Mouse (Mus musculus) bone marrow macrophage, adult 2 months (primary cell): ENCODE results near the gene Dnaic2. TPM values are rescaled to one million over a fixed set of nuclear protein-coding genes. Genes with fewer than 3 reads are reported as not detected.
A peak's percentile ranks its signal among the peaks of the same experiment; 100 is the strongest.

Source experiments
- H3K27ac ChIP-seq: 2 replicates; pipeline ENCODE4 v1.5.1; 2012; ENCODE audit warnings: low read depth, low read length; ENCODE audit not compliant: insufficient read depth
- H3K4me1 ChIP-seq: 2 replicates; pipeline ENCODE4 v1.6.1; 2012; ENCODE audit warnings: low read length; ENCODE audit not compliant: control insufficient read depth, insufficient read depth
- H3K4me3 ChIP-seq: 2 replicates; pipeline ENCODE4 v1.5.1; 2012; ENCODE audit warnings: mild to moderate bottlenecking, low read length, moderate library complexity; ENCODE audit not compliant: insufficient read depth
- CTCF ChIP-seq: IDR thresholded peaks from 2 replicates; pipeline ENCODE4 v1.5.1; 2012; ENCODE audit warnings: low read depth, mild to moderate bottlenecking, low read length, moderate library complexity
- POLR2A ChIP-seq: IDR thresholded peaks from 2 replicates; pipeline ENCODE4 v1.6.1; 2012; ENCODE audit warnings: mild to moderate bottlenecking, low read depth, low read length, borderline replicate concordance
- polyA plus RNA-seq: library from polyadenylated mRNA; stranded (reverse); fragments of >200 nt; gene quantifications from 2 replicates; pipeline ENCODE4 v1.2.4, GENCODE M21; 2012; ENCODE audit not compliant: missing spikeins, insufficient read depth, insufficient read length

Dnaic2 gene
- polyA plus RNA-seq, 1 experiment: not detected

DNA sequence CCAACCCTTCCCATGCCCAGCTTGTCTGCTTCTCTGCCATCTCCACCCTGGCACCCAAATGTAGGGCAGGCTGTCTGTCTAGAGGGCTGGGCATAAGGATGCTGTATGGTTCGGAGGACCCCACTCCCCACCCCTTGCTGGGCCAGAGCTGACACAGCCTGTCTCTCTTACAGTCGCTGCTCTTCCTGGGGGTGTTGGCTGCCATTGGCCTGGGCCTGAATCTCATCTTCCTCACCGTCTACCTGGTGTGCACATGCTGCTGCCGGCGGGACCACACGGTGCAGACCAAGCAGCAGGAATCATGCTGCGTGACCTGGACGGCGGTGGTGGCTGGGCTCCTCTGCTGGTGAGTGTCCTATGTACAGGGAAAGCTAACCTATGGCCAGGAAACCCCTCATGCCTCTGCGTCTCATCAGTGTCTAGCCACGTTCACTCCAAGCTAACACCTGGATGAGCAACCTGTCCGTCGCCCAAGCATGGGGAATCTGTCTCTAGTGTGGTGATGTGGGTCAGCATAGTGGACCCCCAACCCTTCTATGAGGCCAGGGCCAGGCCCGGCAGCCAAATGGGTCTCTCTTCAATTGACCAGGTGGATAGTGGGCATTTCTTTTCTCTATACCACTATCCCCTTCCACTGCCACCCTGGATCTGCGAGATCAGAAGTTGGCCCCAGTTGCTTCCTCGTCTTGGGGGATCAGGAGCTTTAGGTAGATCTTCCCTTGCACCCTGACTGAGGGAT lies 40.8 kb upstream of the Dnaic2 start:
- TF ChIP-seq CTCF (no peak), POLR2A (no peak)

DNA sequence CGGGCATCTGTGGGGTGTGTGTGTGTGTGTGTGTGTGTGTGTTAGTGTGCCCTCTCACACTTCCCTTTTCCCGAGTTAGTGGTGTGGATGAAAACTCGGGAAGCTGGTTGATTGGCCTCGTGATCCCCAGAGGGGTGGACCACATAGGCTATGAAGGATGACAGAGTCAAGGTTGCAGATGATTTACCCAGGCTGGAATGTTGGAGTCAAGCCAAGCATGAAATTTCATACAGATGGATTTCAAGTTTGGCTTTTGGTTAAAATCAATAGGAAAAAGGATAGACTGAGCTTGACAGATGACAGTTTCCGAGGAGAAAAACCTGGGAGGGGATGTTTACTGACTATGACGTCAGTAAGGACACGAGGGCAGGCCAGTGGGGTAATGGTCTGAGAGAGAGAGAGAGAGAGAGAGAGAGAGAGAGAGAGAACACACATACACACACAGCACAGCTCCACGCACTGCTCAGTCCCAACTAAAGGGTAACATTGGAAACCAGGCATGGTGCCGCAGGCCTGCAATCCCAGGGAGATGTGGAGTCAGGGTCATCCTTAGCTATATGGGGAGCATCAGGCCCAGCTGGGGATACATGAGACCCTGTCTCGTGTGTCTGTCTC lies 39.5 kb upstream of the Dnaic2 start:
- H3K4me1 ChIP-seq: peaks cover 51% of the 10 kb centered on the region
- H3K4me3 ChIP-seq: no peak overlapping the region
- no peak overlapping the region for H3K27ac ChIP-seq
- no peak for TF ChIP-seq CTCF

More for the DNA sequence above, 40.8 kb upstream of the Dnaic2 start:
- H3K27ac ChIP-seq: peak overlapping the region; percentile 1; the same call in 1 of the 2 replicates
- no peak overlapping the region for H3K4me3 ChIP-seq
- peaks cover 57% of the 10 kb centered on the region for H3K4me1 ChIP-seq

DNA sequence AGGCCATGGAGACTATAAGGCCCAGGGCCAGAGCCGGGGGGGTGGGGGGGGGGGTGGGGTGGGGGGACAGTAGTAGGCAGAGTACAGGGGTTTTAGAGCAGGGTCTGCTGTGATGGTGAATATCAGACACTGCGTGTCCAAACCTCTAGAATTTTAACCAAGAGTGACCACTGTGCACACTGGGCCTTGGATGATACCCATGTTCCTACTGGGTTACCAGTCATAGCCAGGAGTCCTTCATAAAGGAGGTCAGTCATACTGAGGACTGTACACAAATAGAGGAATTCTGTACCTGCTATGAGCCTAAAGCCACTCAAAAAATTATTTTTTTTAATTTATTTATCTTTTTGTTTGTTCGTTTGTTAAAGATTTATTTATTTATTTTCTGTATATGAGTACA lies 38.5 kb upstream of the Dnaic2 start:
- Histone ChIP-seq H3K4me1 (peaks cover 50% of the 10 kb centered on the region), H3K27ac (no peak overlapping the region), H3K4me3 (no peak overlapping the region)
- TF ChIP-seq POLR2A (no peak), CTCF (no peak)

DNA sequence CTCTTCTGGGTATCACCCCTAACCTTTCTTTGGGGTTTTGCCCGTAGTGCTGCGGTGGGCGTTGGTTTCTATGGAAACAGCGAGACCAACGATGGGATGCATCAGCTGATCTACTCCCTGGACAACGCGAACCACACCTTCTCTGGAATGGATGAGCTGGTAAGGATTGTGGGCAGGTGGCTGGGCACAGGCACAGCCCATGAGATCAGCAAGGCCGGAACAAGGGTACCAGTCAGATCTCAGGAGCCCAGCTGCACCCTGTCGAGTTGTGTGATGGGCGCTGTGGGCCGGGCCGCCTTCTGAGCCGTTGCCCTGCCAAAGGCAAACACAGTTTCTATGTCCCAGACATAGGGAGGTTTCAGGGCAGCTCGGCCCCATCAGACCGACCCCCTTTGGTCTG lies 37.0 kb upstream of the Dnaic2 start:
- Histone ChIP-seq H3K4me3 (no peak overlapping the region), H3K4me1 (peaks cover 50% of the 10 kb centered on the region), H3K27ac (no peak overlapping the region)
- TF ChIP-seq POLR2A: no peak
- no peak for TF ChIP-seq CTCF

DNA sequence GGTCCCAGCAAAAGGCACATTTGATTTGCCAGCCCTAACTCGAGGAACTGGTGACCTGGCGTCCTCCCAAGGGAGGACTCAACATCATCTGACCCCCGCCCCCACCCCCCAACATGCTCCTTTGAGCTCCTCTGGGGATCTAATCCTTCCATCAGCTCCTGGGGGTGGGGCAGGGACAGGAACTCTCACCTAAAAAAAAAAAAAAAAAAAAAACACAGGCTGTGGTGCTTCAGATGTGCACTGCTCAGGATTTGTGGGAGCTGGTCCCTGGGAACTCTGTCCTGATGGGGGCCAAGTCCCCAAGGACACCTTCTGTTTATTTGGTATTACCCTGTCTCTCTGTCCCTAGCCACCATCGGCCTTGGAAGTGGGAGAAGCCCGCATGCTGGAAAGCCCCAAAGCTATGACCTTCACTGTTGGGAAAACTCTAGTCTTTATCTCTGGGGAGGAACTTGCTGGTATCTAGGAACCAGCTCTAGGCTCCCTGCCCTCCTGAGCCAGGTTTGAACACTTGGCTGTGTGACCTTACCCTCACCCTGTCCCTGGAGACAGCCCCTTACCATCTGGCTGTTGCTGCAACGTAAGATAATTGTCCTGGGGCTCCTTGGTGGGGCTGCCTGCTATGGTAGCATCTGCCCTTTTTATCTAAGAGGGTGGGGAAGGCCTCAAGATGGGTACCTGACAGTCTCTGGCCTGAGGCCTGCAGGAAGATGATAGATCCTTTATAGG lies 35.6 kb upstream of the Dnaic2 start:
- Histone ChIP-seq H3K4me3 (no peak overlapping the region), H3K4me1 (peaks cover 36% of the 10 kb centered on the region), H3K27ac (no peak overlapping the region)
- TF ChIP-seq POLR2A: no peak
- TF ChIP-seq CTCF: no peak

DNA sequence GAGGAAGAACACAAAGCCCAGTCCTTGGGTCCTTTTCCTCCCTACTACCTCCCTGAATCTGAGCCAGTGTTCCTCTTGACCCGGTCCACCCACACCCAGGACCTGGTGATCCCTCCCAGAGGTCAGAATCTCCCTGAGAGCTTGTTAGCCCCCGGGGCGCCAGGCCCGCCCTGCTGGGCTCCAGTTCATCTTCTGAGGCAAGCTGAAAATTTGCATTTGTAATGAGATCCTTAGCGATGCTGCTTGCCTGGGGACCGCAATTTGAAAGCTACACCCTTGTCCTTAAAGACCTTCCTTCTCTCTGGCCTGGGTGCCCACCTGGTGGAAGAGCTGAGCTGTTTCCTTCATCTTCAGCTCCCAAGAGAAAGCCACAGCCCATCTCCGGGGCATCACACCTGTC lies 34.6 kb upstream of the Dnaic2 start:
- TF ChIP-seq CTCF (no peak), POLR2A (no peak)
- Histone ChIP-seq H3K4me3 (no peak overlapping the region), H3K27ac (0 out of 2 replicates have a peak overlapping the region, but pooled peaks have one; percentile 2), H3K4me1 (peaks cover 28% of the 10 kb centered on the region)

DNA sequence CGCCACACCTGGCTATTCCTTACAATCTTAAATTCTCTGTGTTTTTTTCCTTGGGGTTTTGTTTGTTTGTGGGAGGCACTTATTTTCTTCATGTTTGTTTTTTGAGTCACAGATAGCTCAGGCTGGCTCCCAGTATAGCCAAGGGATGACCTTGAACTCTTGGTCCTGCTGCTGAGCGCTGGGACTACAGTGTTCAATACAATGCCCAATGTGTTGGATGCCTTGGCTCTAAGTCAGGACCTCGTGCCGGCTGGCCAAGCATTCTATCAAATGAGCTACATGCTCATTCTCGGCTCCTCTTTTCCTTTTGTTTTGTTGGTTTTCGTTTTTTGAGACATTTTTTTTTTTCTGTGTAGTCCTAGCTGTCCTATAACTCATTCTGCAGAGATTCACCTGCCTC lies 33.8 kb upstream of the Dnaic2 start:
- H3K4me3 ChIP-seq: no peak overlapping the region
- peaks cover 23% of the 10 kb centered on the region for H3K4me1 ChIP-seq
- H3K27ac ChIP-seq: peak overlapping the region; percentile 79
- TF ChIP-seq POLR2A (no peak), CTCF (no peak)

DNA sequence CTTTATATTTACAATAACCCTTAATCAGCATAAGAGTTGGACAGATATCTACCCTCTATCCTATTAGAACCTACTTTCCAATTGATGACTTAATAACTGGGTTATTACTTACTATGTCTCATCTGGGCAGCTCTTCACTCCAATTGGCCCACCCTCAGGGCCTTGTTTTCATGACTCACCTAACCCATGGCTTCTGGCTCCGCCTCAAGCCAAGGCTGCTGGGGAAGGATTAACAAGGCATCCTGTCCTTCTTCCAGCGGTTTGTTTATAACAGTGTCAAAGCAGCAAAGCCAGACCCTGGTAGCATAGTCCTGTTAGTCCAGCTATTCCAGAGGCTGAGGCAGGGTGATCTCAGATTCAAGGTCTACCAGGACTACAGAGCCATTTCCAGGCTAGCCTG lies 32.8 kb upstream of the Dnaic2 start:
- no peak for TF ChIP-seq POLR2A
- no peak for TF ChIP-seq CTCF
- H3K4me1 ChIP-seq: peaks cover 23% of the 10 kb centered on the region
- H3K4me3 ChIP-seq: no peak overlapping the region

DNA sequence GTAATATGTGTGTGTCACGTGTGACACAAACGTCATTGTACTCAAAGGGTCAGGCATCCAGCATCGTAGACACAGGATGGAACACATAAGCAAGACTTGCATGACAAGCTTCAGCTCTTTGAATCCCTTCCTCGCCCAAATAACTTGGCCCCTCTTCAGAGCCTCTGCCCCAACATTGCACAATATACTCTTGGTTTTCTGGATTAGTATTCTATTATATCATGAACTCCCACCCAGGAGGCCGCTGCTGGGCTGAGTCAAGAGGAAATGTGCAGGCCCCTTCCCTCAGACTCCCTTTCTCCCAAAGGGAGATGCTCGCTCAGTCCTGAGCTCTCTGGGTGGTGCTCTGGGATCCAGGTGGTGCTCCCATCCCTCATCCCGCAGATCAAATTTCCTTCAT lies 28.7 kb upstream of the Dnaic2 start:
- TF ChIP-seq CTCF (no peak), POLR2A (no peak)
- no peak overlapping the region for H3K27ac ChIP-seq
- peaks cover 12% of the 10 kb centered on the region for H3K4me1 ChIP-seq
- H3K4me3 ChIP-seq: no peak overlapping the region

More for the DNA sequence above, 32.8 kb upstream of the Dnaic2 start:
- H3K27ac ChIP-seq: peak overlapping the region; percentile 79

DNA sequence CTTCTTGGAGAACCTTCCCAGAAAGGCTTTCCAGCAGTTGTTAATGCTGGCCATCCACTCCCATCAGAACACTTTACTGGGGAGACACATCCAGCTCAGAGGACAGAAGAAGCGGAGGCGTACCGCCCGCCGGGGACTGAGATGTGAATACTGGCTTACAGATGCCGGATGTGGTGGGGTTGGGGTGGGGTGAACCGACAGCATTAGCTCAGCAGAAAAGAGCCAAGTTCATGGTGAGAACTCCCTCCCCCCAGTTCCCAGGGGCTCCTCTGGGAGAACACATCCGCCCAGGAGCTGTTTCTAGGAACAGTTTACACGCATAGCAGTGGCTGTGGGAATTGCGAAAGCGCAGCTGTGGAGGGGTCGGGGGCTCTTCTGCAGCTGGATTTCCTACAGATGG lies 27.7 kb upstream of the Dnaic2 start:
- peaks cover 6% of the 10 kb centered on the region for H3K4me1 ChIP-seq
- TF ChIP-seq CTCF: no peak
- no peak for TF ChIP-seq POLR2A
- H3K4me3 ChIP-seq: no peak overlapping the region

More for the DNA sequence above, 27.7 kb upstream of the Dnaic2 start:
- no peak overlapping the region for H3K27ac ChIP-seq
